Mouse (Mus musculus) MN1 (cell line): Measurements from ENCODE around the gene Gm47969.

Source experiments
- DNase-seq: peaks from one replicate; pipeline ENCODE4 v3.0.0-alpha.2; 2016; ENCODE audit warnings: low spot score

Gene Gm47969

GRCm38 (mm10) chr1:83076190-83076917 is 31.6 kb downstream of the Gm47969 start:
- peak; percentile 22 for DNase-seq

- DNase-seq, result no peak
Measured at GRCm38 (mm10) chr1:83077016-83077415, 32.3 kb downstream of the Gm47969 start.

GRCm38 (mm10) chr1:83084790-83085189 is 40.1 kb downstream of the Gm47969 start:
- no peak for DNase-seq

- no peak for DNase-seq
Measured at GRCm38 (mm10) chr1:83091268-83091667, 46.5 kb downstream of the Gm47969 start.
